Mouse (Mus musculus) hindbrain, embryonic 14.5 days (tissue): ENCODE data around the gene Gkn3. TPM values are rescaled to one million over a fixed set of nuclear protein-coding genes. Genes with fewer than 3 reads are reported as not detected.

Source experiments
- ATAC-seq: fragments of 200-750 bp; cut with Nextera tagmentation; 2 replicates; pipeline ENCODE4 v1.8.0; 2017; ENCODE audit warnings: moderate number of reproducible peaks, mild to moderate bottlenecking, moderate TSS enrichment, moderate library complexity; ENCODE audit not compliant: low FRiP score
- DNase-seq: peaks from one replicate; pipeline ENCODE4 v3.0.0-alpha.2; 2015; ENCODE audit warnings: low spot score
- H3K27ac ChIP-seq: fragments of 300-500 bp; sonication (generic); 2 replicates; pipeline ENCODE4 v1.5.1; 2014; ENCODE audit warnings: mild to moderate bottlenecking, moderate library complexity
- H3K27me3 ChIP-seq: fragments of 300-500 bp; sonication (generic); 2 replicates; pipeline ENCODE4 v1.6.1; 2014; ENCODE audit warnings: mild to moderate bottlenecking, low read length, mixed read lengths; ENCODE audit not compliant: control insufficient read depth, insufficient read depth
- H3K36me3 ChIP-seq: fragments of 300-500 bp; sonication (generic); replicated peaks from 2 replicates; pipeline ENCODE4 v1.6.1; 2014; ENCODE audit not compliant: control insufficient read depth, insufficient read depth
- H3K4me1 ChIP-seq: fragments of 300-500 bp; sonication (generic); replicated peaks from 2 replicates; pipeline ENCODE4 v1.6.1; 2014; ENCODE audit warnings: antibody characterized with exemption, low read length, mixed read lengths; ENCODE audit not compliant: control insufficient read depth, insufficient read depth
- H3K4me2 ChIP-seq: fragments of 300-500 bp; sonication (generic); replicated peaks from 2 replicates; pipeline ENCODE4 v1.6.1; 2014; ENCODE audit warnings: mild to moderate bottlenecking, moderate library complexity
- H3K4me3 ChIP-seq: fragments of 300-500 bp; sonication (generic); replicated peaks from 2 replicates; pipeline ENCODE4 v1.5.1; 2014; ENCODE audit warnings: mild to moderate bottlenecking, low read length
- H3K9ac ChIP-seq: fragments of 300-500 bp; sonication (generic); 2 replicates; pipeline ENCODE4 v1.6.1; 2014
- H3K9me3 ChIP-seq: fragments of 300-500 bp; sonication (generic); 2 replicates; pipeline ENCODE4 v1.6.1; 2016; ENCODE audit warnings: low read length; ENCODE audit not compliant: control insufficient read depth
- WGBS: fragments of 180-500 bp; shearing (Covaris S2); extraction: QIAGEN DNeasy Blood & Tissue Kit; methylation state at CpG from one replicate; pipeline ENCODE4 v1.1.7; 2014; 5-methylcytosine and 5-hydroxymethylcytosine counted together
- polyA plus RNA-seq: library from polyadenylated mRNA; unstranded; fragments of >200 nt; fragmentation: Nextera tagmentation; extraction: Ambion mirVana; gene quantifications from 2 replicates; pipeline ENCODE4 v1.2.1, GENCODE M21; 2014

The Gkn3 gene
- polyA plus RNA-seq, 1 experiment from 2014 or later, result 0.39 TPM

DNA sequence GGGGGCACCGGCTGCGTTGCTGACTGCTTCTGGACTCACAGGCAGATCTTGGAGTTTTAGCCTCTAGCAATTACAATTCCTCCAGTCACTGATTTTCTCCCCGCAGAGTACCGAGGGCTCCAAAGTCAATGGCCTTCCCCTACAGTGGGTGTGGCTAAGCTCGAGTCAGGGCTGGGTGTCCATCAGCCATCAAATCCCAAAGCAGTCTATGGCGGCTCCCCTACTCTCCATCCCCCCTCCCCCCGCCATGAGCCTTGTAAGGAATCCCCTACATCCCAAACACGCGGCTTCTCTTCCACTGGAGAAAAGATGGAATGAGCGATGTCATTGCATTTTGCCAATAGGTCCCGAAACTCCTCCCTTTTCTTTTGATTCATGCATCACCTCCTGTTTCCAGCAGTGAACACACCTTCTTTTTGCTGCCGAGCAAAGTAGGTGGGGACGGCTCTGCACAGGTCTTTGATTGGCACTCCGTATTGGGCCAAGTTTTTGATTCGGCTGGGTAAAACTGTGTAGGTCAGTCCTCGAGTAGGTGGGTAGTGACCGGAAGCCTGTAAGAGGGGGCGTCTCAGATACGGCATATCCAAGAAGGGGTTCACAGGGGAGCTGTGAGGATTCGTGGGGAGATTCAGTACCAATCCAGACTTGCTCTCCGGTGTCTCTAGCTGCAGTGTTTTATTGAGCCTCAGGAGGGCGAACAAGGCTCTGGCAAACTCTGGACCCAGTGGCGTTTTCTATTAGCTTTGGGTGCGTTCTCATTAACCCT, 4.6 kb downstream of the Gkn3 start:
- WGBS, result 10% methylated on average over 24 of the region's 24 CpGs
- Histone ChIP-seq H3K27me3 (no peaks in the 10 kb centered on the region), H3K9ac (peak overlapping the region; percentile 40), H3K36me3 (no peaks in the 10 kb centered on the region), H3K9me3 (no peaks in the 10 kb centered on the region), H3K27ac (no peak overlapping the region), H3K4me1 (peaks cover 4% of the 10 kb centered on the region; the same call in 1 of the 2 replicates), H3K4me2 (peak overlapping the region; percentile 65), H3K4me3 (peak overlapping the region; percentile 35)
- ATAC-seq (no peak; the same call in 1 of the 2 replicates), DNase-seq (peak; percentile 57)

DNA sequence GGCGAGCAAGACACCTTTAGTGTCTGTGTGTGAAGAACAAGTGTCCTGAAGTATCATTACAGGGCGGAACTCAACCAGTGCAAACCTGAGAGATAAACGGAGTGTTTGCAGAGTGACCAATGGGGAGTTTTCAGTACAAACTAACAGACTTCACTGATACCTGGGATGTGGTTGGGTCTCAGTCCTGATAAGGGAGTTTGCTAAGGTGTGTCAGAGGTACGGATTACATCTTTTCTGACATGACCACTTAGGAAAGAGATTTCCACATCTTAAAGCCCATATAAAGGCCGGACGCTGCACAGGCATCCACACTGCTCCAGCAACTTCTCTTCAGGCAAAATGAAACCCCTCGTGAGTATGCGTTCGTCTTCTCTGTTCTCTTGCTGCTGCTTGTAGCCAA, 15.7 kb downstream of the Gkn3 start, which contains the start of gene Gkn2:
TSS of gene Gkn2 (plus strand) at position 301 of the 400 bp plus-strand sequence.
- 94% methylated on average over 9 of the region's 9 CpGs for WGBS
- no peak within 1 kb of the TSS for H3K9ac ChIP-seq
- no peak within 1 kb of the TSS for H3K4me2 ChIP-seq
- no peak within 1 kb of the TSS for H3K4me3 ChIP-seq
- H3K27me3 ChIP-seq, result no peaks in the 10 kb centered on the region
- no peaks in the 10 kb centered on the region for H3K9me3 ChIP-seq
- H3K27ac ChIP-seq, result no peak within 1 kb of the TSS
- ATAC-seq (no peak), DNase-seq (no peak)
- no peaks in the 10 kb centered on the region for H3K36me3 ChIP-seq
- no peaks in the 10 kb centered on the region for H3K4me1 ChIP-seq

DNA sequence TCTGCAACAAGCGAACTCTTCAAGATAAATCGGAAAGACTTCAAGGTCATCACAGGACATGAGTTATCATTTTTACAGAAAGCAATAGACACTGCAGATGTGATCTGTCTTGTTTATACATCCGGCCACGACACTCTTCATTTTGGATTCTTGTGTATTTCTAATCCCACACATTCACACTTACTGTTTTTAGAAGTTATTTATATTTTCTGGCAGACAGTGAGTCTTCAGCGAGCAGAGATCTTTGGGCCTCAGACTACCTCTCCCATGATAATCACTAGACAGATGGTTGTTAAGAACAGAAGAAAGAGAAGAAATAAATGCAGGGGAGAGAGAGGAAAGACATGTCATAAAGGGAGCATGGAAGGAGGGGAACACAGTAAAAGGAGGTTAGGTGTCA, 19.5 kb downstream of the Gkn3 start:
- Histone ChIP-seq H3K4me1 (no peaks in the 10 kb centered on the region), H3K36me3 (no peaks in the 10 kb centered on the region), H3K27ac (no peak overlapping the region), H3K9me3 (no peaks in the 10 kb centered on the region), H3K9ac (no peak overlapping the region), H3K4me2 (no peak overlapping the region), H3K4me3 (no peak overlapping the region), H3K27me3 (no peaks in the 10 kb centered on the region)
- ATAC-seq (no peak), DNase-seq (no peak)
- WGBS, result 93% methylated on average over 5 of the region's 5 CpGs

DNA sequence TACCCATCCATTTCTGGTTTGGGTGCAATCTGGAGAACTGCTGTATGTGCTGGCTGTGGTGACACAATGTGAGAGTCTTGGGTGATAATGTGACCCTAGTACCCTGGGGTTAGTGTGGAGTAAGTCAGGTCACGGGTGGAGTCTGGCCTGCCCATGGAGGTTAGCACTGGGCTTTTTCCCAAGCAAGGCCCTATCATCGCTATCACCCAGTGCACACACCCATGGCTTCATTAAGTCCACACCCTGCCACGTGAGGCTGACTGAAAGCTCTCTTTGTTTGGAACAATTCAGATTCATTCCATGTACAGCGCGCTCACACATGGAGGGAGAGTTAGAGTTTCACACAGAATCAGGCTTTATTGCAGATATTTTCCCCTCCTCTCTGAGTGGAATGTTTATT, 34.3 kb downstream of the Gkn3 start:
- Histone ChIP-seq H3K4me2 (no peak overlapping the region), H3K27me3 (no peaks in the 10 kb centered on the region), H3K4me1 (no peaks in the 10 kb centered on the region), H3K9me3 (no peaks in the 10 kb centered on the region), H3K9ac (no peak overlapping the region), H3K4me3 (no peak overlapping the region), H3K36me3 (no peaks in the 10 kb centered on the region), H3K27ac (no peak overlapping the region)
- ATAC-seq (no peak), DNase-seq (no peak)
- WGBS, result 56% methylated on average over 5 of the region's 5 CpGs

DNA sequence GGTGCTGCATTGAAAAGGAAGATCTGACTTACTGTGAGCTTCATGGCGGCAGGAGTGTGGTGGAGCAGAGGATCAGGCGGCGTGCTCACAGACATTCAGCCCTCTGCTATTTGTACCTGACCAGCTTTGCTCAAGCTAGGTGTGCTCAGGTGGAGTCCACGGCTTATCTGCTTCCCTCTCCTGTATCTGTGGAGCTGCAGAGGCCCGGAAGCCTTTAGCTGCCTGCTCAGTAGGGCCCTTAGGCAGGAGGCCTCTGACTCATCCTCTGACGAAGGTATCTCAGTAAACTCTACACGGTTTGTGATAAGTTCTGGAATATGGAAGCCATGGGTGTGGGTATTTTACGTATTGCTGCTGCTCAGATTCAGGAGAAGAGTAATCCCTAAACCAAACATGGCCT, 37.9 kb downstream of the Gkn3 start, which contains the start of gene Gkn1:
TSS of gene Gkn1 (minus strand) at position 114 of the 400 bp plus-strand sequence.
- Histone ChIP-seq H3K9me3 (no peaks in the 10 kb centered on the region), H3K9ac (no peak within 1 kb of the TSS), H3K27me3 (no peaks in the 10 kb centered on the region), H3K4me3 (no peak within 1 kb of the TSS), H3K36me3 (no peaks in the 10 kb centered on the region), H3K27ac (no peak within 1 kb of the TSS), H3K4me1 (no peaks in the 10 kb centered on the region), H3K4me2 (no peak within 1 kb of the TSS)
- ATAC-seq, result no peak
- WGBS, result 94% methylated on average over 8 of the region's 8 CpGs
- DNase-seq, result no peak

DNA sequence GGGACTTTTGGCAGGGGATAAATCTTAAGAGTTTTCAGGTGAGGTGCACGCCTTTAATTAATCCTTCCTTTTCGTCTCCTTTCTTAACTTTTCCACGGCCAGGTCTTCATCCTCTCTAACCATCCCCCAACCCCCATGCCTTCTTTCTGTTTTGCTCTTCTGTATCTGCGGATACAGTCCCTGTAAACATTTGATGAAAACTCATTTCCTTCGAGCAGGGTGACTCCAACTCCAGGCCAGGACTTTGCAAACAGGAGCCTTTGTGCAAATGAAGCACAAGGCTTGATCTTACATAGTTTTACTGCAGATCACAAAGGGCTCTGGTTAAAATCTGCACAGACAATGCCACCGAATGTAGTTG, 52.8 kb downstream of the Gkn3 start:
- no peaks in the 10 kb centered on the region for H3K36me3 ChIP-seq
- peaks cover 16% of the 10 kb centered on the region for H3K4me1 ChIP-seq
- no peak for ATAC-seq
- no peak overlapping the region for H3K9ac ChIP-seq
- no peaks in the 10 kb centered on the region for H3K9me3 ChIP-seq
- DNase-seq, result no peak
- H3K27ac ChIP-seq, result no peak overlapping the region
- H3K4me2 ChIP-seq, result peak overlapping the region; percentile 80
- no peaks in the 10 kb centered on the region for H3K27me3 ChIP-seq
- peak overlapping the region; percentile 57; the same call in 1 of the 2 replicates for H3K4me3 ChIP-seq
- 35% methylated on average over 6 of the region's 6 CpGs for WGBS

DNA sequence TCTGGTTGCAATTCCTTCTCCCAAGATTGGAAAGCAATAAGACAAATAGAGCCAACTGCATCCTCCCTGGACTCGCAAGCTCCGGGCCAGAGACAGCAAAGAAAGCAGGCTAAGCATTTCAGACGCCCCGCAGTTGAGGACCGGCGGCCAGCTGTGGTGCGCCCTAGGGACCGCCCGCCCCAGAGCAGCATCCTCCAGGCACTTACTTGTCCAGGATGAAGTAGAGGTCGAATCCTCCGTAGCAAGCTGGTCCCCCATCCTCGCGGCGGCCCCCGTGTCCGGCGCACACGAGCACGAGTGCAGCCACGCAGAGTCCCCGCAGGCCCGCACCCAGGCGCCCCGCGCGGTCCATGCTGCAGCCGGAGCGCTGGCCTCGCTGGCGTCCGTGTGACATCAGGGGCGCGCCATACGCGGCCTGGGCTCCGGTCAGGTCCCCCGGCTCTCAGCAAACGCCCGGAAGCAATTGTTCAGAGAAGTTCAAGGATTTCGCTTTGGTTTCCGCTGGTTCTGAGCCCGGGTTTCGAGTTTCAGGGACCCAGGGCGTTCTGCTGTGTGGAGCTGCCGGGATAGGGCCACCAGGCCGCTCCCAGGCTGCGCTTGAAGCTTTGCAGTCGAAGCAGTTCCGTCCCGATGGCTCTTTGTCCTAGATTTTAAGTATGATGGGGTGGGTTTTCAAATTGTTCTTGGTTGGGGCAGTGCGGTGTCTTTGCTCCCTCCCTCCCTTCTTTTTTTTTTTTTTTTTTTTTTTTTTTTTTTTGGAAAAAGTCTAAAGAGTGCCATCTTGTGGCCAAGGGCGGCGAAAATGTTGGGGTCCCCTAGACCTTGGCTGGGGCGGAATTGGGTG, 53.4 kb downstream of the Gkn3 start, which contains the start of gene Antxr1:
TSS of gene Antxr1 (minus strand) at position 731 of the 844 bp plus-strand sequence.
- peak; percentile 70 for DNase-seq
- Histone ChIP-seq H3K9ac (peak within 1 kb of the TSS; percentile 73), H3K27ac (peak within 1 kb of the TSS; percentile 64), H3K4me1 (peaks cover 16% of the 10 kb centered on the region), H3K4me2 (peak within 1 kb of the TSS; percentile 80), H3K27me3 (no peaks in the 10 kb centered on the region), H3K4me3 (peak within 1 kb of the TSS; percentile 57), H3K9me3 (no peaks in the 10 kb centered on the region), H3K36me3 (no peaks in the 10 kb centered on the region)
- WGBS, result under 1% methylated on average over 54 of the region's 54 CpGs
- ATAC-seq, result peak; percentile 78; the same call in 1 of the 2 replicates

DNA sequence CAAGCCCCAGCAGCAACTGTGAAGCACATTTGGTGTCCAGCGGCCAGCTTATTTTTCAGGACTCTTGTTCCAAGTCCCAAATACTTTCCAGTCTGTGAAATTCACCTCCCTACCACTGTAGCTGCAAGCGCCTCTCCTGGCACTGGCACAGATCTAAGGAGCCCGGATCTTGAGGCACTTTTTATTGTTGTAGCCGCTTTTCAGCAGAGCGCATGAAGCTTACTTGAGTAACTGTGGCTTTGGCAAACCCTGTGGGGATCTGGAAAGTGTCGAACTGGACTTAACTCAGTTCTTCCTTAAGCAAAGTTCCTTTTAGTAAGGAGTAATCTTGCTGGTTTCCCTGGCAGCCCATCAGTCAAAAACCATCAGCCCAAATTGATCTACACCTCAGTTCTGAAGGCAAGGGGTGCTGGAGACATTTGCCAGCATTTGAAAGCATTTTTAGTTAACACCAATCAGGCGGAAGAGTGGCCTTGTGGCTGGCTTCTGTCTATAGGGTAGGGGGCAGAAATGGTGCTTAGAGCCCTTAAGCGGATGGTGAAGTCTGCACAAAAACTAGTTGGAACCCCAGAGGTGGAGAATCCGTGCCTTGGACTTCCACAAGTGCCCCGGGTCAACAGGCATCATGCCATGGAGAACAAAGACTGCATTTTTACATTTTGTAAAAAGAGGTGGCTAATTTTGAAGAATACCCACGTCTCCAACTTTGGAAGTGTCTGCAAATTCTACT, 54.2 kb downstream of the Gkn3 start:
- Histone ChIP-seq H3K27ac (no peak overlapping the region), H3K9ac (peak overlapping the region; percentile 73), H3K27me3 (no peaks in the 10 kb centered on the region), H3K36me3 (no peaks in the 10 kb centered on the region), H3K4me1 (peaks cover 16% of the 10 kb centered on the region), H3K9me3 (no peaks in the 10 kb centered on the region), H3K4me2 (peak overlapping the region; percentile 80), H3K4me3 (peak overlapping the region; percentile 57)
- WGBS, result 9% methylated on average over 11 of the region's 11 CpGs
- ATAC-seq (no peak), DNase-seq (peak; percentile 71)
